Mouse (Mus musculus) gastrocnemius, postnatal 10 days (tissue): ENCODE results near the gene Hes5. TPM values are rescaled to one million over a fixed set of nuclear protein-coding genes. Genes with fewer than 3 reads are reported as not detected.

Experiments
- DNase-seq: peaks from one replicate; pipeline ENCODE4 v3.0.0; 2021; ENCODE audit warnings: mixed read lengths
- long read RNA-seq, 2 experiments: library from polyadenylated mRNA; stranded (forward); transcript quantifications; one replicate each; pipeline ENCODE4 v2.0.0; 2021
- total RNA-seq, 2 experiments: library from RNA; stranded (reverse); gene quantifications; 2 replicates each; pipeline ENCODE4 v1.2.3; 2021

Hes5 gene
- total RNA-seq: under 1 TPM in 1 of 2 experiments, not detected in 1; 0.36 TPM
- long read RNA-seq, experiment 1, partial matches to known transcripts: 0 of 1 reads
- long read RNA-seq, experiment 1, other reads (novel, unspliced or antisense): 1 of 1 reads
- long read RNA-seq, experiment 2: 0 reads

- DNase-seq: no peak
Measured at GRCm38 (mm10) chr4:154960690-154961225, at the start of gene Hes5. Gene Hes5 (plus strand): TSS chr4:154960923.

- DNase-seq: no peak
Measured at GRCm38 (mm10) chr4:154911644-154912043, 49.1 kb upstream of the Hes5 start.

GRCm38 (mm10) chr4:154913845-154914244 lies 46.9 kb upstream of the Hes5 start:
- no peak for DNase-seq

DNA sequence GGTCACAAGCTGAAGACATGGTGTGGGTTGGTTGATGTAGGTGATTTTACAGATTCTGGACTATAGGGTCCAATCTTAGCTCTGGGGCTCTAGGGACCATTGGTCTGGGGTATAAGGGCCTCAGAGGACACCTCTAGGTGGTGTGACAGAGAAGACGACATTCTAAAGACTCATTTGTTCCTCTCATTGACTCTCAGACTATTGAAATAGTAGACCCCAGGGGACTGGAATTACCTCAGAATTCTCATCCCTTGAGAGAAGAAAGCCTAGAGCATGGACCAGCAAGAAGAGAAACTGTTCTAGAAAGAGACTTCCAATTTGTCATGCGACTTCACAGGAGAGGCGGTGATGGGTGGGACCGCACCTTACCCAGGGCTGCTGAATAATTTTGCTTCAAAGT lies 46.5 kb upstream of the Hes5 start:
- no peak for DNase-seq

DNA sequence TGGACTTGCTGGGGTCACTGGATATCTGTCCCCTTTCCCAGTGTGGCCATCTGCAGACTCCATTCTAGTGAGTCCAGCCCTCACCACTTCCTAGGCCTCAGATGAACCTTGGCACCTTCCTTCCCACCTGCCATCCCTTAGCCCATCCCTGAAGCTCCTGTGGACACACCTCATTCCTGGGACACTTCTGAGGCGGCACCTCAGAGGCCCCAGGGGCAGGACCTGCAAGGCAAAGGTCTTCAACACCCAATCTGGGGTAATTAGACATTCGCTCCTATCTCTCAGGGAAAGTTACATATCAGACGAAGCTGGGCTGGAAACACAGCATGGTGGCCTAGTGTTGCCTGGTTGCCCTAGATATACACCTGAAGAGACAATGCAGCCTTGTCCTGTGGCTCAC lies 46.0 kb upstream of the Hes5 start:
- no peak for DNase-seq

GRCm38 (mm10) chr4:154915286-154915685 lies 45.4 kb upstream of the Hes5 start:
- no peak for DNase-seq

- no peak for DNase-seq
Measured at GRCm38 (mm10) chr4:154916662-154917061, 44.1 kb upstream of the Hes5 start.

DNA sequence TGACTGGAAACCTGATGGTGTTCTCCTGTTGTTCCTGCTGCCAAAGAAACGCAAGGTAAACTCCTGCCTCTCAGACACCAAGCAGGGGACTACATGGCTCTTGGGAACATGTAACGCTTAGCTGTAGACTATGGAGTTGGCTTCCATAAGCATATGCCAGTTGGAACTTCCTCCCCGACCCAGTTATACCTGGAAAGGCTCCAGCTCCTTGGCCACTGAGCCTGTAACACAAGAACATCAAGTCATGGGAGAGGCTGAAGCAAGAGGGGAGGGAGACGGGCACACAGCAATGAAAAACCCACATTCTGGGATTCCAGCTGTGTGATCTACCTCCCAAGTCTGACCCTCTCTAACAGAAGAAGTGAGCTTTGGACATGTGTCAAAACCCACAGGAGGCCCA lies 38.4 kb upstream of the Hes5 start:
- no peak for DNase-seq

GRCm38 (mm10) chr4:154922931-154923330 lies 37.8 kb upstream of the Hes5 start:
- DNase-seq: no peak

GRCm38 (mm10) chr4:154925413-154925812 lies 35.3 kb upstream of the Hes5 start:
- no peak for DNase-seq

GRCm38 (mm10) chr4:154926969-154927898 lies 33.5 kb upstream of the Hes5 start:
- DNase-seq: no peak

DNA sequence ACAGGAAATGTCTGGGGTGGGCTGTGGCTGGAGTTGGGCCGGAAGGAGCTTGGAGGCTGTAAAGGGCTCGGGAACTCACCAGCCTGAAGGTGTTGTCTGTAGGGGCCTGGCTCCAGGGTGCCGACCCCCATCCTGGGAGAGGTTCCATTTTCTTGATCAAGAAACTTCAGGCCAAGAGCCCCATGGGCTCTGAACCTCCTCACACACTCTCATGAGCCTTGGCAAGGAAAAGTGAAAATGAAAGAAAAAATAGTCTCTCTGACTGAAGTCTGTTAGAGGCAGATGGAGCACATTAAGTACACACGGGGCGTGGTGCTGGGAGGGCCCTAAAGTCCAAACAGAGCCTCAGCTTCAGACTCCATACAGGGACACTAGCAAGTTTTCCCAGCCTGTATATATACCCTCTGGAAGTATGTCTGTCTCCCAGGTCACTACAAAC lies 32.8 kb upstream of the Hes5 start:
- DNase-seq: no peak

GRCm38 (mm10) chr4:154928395-154929087 lies 32.2 kb upstream of the Hes5 start, which contains the start of gene Tnfrsf14:
Gene Tnfrsf14 (minus strand): TSS chr4:154928563.
- DNase-seq: no peak

GRCm38 (mm10) chr4:154929088-154929660 lies 31.5 kb upstream of the Hes5 start:
- DNase-seq: no peak

DNA sequence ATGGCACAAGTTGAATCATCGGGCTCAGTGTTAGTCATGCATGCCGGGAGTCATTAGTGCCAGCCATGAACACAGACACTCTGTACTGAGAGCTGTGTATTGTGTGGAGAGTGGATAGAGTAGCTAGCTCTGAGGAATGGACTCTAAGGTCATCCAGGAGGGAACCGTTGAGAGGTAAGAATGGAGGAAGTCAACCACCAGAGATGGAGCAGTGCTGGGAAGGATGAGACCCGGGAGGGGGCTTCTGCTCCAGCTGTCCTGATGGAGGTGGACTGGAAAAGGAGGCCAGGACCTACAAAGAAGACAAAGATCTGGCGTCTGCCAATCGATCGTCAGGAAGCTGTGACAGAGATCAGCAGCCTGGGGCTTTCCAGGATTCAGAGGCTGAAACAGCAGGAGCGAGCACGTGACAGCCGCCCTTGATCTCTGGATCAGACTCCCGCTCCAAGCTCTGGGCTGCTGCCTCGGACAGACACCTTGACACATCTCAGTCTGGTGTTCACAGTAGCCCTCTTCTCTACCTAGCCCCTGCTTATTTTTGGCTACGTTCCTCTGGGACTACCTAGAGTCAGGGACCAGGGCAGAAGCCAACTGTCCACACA lies 27.3 kb upstream of the Hes5 start:
- DNase-seq: no peak

GRCm38 (mm10) chr4:154934800-154935199 lies 25.9 kb upstream of the Hes5 start:
- DNase-seq: no peak

DNA sequence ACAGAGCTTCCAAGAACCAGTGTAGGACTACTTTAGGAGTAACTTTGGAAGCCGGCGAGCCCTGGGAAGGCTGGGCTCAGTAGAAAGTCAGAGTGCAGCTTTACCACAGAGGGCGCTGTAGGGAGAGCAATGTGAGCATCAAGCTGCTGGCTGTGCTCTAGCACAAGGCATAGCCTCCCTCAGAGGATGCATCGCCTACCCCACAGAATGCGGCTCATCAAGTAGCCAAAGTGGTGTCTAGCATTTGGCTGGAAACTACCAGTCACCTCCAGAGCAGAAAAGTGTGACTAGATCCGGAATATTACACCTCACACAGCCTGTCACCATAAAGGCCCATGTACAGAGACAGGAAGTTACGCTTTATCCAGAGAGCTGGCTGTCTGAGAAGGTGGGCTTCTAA lies 24.9 kb upstream of the Hes5 start:
- DNase-seq: no peak

- no peak for DNase-seq
Measured at GRCm38 (mm10) chr4:154936542-154937255, 24.0 kb upstream of the Hes5 start.

DNA sequence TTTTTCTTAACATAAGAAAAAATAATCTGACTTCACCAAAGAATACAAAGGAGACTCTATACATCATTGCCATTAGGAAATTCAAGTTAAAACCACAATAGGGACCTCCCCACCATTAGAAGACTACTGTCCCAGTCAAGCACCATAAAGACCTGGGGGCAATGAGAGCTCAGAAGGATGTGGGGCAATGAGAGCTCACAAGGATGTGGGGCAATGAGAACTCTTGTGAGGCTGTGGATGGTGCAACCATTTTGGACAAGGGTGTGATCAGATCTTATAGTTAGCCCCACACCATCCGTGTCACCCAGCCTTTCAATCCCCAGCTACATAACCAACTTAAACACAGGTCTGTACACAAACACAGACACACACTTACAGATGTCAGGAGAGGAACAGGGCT lies 23.0 kb upstream of the Hes5 start:
- DNase-seq: no peak

DNA sequence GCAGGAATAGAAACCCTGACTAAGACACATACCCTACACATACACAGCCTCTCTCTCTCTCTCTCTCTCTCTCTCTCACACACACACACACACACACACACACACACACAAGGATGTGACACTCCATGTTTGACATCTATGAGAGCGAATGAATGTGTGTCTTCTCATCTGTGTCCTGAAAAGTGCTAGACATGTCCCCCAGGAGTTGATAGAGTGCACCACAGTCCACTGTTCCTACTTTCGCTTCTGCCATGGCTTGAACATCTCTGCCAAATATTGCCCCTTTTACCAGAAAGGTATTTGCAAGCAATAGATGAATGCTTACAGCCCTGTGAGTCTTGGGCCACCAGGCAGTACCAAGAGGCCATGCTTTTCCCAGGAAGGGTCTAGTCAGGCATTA lies 20.6 kb upstream of the Hes5 start:
- DNase-seq: no peak

DNA sequence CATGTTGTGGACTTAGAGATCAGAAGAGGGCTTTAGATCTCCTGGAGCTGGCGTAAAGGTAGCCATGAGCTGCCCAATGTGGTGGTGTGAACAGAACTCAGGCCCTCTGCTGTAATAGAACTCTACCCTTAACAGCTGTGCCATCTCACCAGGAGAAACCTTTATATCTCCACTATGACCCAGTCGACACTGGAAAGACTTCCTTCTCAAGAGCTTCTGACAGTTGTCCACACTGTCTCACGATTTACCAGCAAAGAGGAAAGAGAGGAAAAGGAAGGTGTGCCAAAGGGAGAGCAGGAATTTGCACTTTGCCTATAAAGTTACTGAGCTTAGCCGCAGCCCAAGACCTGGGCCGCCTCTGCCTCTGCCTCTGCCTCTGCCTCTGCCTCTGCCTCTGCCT lies 18.9 kb upstream of the Hes5 start:
- DNase-seq: no peak
